Mouse (Mus musculus) CD4-positive helper T cell, adult 2 months (primary cell): ENCODE measurements around the gene Vps54.

ENCODE experiments used
- DNase-seq: peaks from one replicate; pipeline ENCODE4 v3.0.0-alpha.2; 2012; ENCODE audit warnings: low read depth, missing footprints, low spot score

Vps54 gene

DNA sequence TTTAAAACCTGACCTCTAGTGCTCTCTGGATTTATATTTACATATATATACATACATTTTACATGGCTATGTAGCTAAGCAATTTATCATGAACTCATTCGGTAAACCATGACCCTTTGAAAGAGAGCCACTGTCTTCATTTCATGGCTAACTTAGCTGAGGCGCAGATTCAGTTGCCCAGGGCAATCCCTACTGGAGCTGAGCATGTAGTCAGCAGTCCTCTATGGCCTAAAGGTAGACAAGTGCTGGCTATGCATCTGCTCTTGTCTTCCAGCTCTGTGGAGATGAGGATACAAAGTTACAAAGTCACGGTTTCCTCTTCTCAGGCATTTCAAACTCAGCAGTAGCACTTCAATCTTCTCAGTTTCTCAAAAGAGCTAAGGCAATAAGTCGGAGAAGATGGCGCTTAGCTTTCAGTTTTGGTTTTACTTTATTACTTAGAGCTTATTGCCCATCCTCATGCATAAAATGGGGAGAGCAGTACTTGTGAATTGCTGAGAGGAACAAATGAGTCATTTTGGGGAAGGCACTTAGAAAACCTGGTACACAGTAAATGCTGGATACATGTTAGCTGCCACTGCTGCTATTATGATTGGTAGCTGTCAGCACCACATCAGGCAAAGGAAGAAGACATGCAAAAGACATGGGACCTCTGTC, 93.7 kb downstream of the Vps54 start:
- DNase-seq: peak; percentile 66

DNA sequence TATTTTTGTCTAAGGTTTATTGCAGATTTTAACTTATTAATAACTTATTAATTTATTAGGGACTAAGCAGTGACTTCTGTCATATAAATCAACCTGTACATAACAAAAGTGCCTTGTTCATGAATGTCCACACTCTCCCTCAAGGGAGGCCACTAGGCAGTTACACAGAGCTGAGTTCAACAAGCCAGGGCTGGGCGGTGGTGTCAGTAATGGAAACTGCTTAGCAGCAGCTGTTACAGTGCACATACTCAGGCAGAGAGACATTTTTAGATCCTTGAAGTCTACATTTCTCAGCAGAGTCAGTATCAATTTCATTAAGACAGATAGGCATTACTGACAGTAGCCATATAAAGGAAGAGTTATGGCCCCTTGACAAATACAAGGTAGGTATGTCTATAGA, 98.8 kb downstream of the Vps54 start:
- DNase-seq: no peak

DNA sequence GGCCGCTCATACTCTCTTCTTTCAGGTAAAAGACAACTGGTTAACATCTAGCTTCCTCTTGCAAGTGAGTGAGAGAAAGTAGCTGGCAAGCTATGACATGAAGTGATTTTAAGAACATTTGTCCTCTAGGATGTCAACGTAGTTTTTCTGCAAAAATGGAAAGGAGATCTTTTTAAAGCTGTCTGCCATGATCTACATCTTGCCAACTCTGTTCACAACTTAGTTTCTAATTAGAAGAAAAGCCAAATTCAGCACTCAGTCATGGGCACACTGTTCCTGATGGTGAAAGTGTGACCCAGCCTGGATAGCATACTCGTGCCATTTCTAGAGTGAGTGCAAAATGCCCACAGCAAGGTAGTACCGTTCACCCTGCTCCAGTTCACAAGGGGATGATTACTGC, 100.0 kb downstream of the Vps54 start:
- no peak for DNase-seq

DNA sequence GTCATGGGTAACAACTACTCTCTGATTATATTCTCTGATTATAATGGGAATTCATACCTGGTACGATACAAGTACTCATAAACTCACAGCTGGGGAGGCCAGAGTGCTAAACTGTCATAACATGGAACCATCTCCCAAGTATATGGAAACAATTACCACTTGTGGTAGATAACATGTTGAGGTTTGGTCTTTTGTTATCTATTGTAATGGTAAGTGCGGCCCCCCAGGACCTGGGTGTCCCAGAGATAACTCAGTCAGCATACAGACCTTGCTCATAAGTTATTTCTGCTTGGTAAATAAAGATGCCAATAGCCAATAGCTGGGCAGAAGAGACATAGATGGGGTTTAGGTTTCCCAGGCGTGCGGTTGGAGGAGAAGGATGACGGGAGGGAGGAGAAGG, 104.4 kb downstream of the Vps54 start:
- DNase-seq: no peak

DNA sequence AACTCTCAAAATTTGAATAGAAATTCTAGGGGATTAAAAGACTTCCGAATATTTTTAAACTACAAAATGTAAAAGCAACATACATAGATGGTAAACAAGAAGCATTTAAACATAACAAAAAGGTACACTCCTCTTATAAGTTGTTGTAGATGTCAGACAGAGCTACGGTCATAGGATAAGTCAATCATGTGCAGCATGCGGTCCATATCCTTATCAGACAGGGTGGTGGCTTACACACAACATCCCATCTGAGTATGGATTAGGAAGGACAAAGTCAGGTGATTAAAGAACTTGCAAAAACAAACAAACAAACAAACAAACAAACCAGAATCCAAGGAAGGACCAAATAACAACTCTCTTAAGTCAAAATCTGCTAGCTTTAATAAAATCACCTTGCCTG, 106.9 kb downstream of the Vps54 start:
- DNase-seq: no peak

DNA sequence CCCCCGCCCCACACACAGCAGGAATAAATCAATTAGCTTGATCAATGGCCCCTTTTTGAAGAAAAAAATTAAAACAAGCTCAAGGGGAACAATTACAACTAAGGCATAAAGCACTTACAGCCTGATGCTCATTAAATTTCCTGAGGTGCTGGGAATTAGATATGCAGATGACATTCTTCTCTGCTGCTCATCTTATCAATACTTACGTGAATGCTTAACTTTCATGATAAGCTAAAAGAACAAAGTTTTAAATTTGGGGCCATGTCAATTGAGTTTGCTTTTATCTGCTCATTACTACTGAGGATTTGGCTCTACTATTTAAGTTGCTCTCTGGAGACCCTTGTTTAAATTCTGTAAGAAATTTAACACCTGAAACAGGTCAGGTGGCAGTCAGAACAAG, 109.8 kb downstream of the Vps54 start:
- DNase-seq: no peak

DNA sequence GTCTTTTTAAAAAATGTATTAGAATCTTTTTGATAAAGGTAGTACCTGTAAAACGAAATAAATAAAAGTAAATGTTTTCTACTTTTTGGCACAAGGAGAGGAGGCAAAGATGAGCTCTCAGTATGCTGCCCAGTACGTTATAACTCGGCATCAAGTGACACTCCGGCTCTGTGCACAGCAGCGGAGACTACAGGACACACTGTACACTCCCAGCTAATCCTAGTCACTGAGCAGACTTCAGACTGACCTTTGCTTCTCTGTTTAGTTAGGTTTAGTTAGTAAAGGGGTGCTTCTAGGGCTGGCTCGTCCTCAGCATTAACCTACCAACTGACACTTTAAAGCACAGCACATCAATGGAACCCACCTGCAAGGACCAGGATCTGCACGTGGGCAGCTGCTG, 112.2 kb downstream of the Vps54 start:
- DNase-seq: no peak

DNA sequence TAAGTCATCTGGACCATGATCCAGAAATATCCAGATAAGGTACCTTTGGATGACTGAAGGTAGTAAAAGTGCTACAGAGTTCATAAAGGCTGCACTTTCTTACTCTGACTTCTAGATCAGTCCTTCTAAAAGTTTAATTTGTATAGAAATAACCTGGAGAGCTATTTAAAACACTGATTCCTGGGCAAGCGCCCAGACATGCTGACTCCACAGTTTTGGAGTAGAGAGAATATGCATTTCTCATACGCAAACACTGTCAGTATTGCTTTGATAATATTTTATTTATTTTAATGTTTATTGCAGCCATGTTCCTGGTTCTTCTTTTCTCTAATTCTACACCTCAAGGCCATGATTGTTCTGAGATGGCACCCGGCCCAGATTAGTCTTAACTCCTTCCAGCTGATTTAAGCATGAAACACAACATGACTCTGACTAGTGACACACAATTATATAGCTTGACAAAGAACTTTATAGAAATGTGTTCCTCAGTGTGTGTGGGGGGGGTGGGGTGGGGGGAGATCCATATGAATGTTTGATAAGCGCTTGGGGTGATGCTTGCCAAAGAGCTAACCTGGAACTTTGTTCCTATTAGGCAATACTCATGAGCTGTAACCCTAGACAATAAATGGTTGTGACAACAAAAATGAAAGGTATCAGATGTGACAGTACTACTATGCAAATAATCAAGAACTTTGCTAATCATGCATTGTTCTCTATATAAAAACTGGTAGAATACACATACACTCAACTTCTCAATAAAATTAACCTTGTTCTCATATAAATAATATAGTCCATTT, 124.3 kb downstream of the Vps54 start:
- DNase-seq: no peak

DNA sequence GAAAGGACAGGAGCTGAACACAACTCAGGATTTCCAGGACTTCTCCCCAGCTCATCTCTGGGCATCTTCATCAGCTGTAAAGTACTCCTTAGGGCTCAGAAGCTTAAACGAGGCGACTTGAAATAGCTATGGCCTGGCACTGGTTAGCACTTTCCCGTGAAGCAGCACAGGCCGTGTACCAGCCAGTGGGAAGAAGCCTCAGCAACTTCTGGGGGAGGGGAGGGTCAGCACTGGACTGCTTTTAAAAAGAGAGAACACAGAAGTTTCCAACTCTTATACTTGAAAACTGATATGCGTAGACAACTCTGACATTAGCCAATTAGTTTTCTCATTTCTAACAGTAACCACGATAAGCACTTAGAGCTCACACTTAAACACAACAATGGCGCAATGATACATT, 129.4 kb downstream of the Vps54 start:
- DNase-seq: no peak

DNA sequence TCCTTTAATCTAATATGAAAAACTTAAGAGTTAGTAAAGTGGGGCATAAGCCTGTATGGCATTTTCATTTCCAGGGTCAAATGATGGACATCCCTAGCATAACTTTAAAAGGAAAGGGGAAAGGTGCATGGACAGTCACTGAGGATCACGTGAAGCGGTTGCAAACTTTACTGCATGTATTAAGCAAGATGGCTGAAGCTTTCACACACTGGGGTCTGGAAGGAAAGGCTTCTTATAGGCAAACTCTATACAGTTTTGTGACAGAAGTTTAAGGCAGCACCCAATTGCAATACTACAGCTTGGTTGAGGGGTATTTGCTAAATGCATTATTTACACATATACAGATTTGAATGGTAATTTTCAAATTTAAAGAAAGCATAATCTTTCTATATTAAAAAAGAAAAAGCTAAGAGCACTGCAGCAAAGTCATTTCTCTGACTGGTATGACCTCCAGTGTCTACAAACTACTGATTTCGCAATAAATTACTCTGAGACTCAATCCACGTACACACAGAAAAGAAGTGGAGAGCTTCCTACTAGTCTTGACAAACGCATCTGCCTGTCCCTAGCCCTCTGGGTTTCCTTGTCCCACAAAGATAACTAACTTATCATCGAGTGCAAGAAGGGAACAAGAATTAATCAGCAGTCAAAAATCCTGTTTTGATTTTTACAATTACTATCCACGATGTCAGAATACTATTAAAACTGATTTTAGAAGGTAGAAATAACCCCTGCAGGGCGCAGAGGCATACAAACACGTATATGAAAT, 130.4 kb downstream of the Vps54 start:
- DNase-seq: no peak

DNA sequence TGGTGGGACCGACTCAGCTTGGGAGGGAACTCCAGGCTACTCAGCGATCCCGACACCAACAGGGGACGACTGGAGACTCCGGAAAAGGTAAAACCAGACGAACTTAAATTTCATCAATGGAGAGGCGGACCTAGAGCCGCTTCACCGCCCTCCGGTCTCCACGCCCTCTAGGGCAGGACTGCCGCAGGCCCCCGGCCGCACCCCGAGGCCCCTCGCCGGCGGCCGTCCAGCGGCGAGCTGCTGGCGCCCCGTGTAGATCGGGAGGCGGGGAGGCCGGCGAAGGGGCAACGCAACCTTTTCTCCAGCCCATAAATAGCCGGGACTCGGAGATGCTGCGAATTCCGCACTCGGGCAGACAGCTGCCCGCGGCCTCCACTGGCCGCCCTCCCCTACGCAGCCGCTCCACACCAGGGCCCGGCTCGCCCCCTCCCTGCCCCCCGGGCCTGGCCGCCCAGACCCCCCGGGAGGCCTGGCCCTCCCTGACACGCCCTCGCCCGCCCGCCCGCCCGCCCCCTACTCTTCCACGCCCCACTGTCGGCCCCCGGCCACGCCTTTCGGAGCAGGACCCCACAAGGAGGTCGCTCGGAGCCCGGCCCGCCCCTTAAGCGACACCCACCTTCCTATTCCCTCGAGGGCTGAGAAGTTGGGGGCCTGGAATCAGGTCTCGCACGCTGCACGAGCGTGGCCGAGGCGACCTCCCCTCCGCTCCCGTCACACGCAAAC, 131.5 kb downstream of the Vps54 start:
- peak; percentile 74 for DNase-seq
